Mouse (Mus musculus) lung, postnatal 4 days (tissue): Measurements from ENCODE around the gene Zfp462.
A peak's percentile ranks its signal among the peaks of the same experiment; 100 is the strongest.

Experiments
- DNase-seq, 2 experiments: peaks; one replicate each; pipeline ENCODE4 v3.0.0; 2021

Zfp462 gene

GRCm38 (mm10) chr4:55049938-55050610, 105.2 kb downstream of the Zfp462 start:
- no peak for DNase-seq

GRCm38 (mm10) chr4:55051345-55051744, 106.5 kb downstream of the Zfp462 start:
- no peak for DNase-seq

GRCm38 (mm10) chr4:55052686-55053085, 107.8 kb downstream of the Zfp462 start:
- DNase-seq: no peak

GRCm38 (mm10) chr4:55057666-55058455, 113.0 kb downstream of the Zfp462 start:
- DNase-seq: peak; percentile 33 to 70

GRCm38 (mm10) chr4:55058901-55059300, 114.1 kb downstream of the Zfp462 start:
- no peak for DNase-seq

GRCm38 (mm10) chr4:55066341-55067170, 121.7 kb downstream of the Zfp462 start:
- DNase-seq: no peak

- no peak for DNase-seq
Measured at GRCm38 (mm10) chr4:55071535-55071934, 126.7 kb downstream of the Zfp462 start.

- DNase-seq: peak in 1 of 2 experiments; percentile 49
Measured at GRCm38 (mm10) chr4:55077133-55077889, 132.5 kb downstream of the Zfp462 start.

GRCm38 (mm10) chr4:55077902-55078716, 133.3 kb downstream of the Zfp462 start:
- DNase-seq: peak; percentile 42 to 44

- no peak for DNase-seq
Measured at GRCm38 (mm10) chr4:55079056-55079455, 134.2 kb downstream of the Zfp462 start.

- peak; percentile 19 to 48 for DNase-seq
Measured at GRCm38 (mm10) chr4:55084080-55084688, 139.3 kb downstream of the Zfp462 start.

GRCm38 (mm10) chr4:55088153-55088552, 143.3 kb downstream of the Zfp462 start:
- no peak for DNase-seq

- DNase-seq: no peak
Measured at GRCm38 (mm10) chr4:55088922-55089321, 144.1 kb downstream of the Zfp462 start.

GRCm38 (mm10) chr4:55097157-55097556, 152.3 kb downstream of the Zfp462 start:
- DNase-seq: no peak

- no peak for DNase-seq
Measured at GRCm38 (mm10) chr4:55098366-55098765, 153.5 kb downstream of the Zfp462 start.

- DNase-seq: peak in 1 of 2 experiments; percentile 18
Measured at GRCm38 (mm10) chr4:55100851-55101250, 156.0 kb downstream of the Zfp462 start.

GRCm38 (mm10) chr4:55101601-55102000, 156.8 kb downstream of the Zfp462 start:
- no peak for DNase-seq

GRCm38 (mm10) chr4:55102382-55102781, 157.5 kb downstream of the Zfp462 start:
- no peak for DNase-seq

GRCm38 (mm10) chr4:55103575-55103974, 158.7 kb downstream of the Zfp462 start:
- DNase-seq: no peak

- DNase-seq: no peak
Measured at GRCm38 (mm10) chr4:55117839-55118487, 173.1 kb downstream of the Zfp462 start.

- no peak for DNase-seq
Measured at GRCm38 (mm10) chr4:55121126-55121525, 176.3 kb downstream of the Zfp462 start.
